Mouse (Mus musculus): Measurements from ENCODE around the gene Ets1. TPM values are rescaled to one million over a fixed set of nuclear protein-coding genes. Genes with fewer than 3 reads are reported as not detected.

The Ets1 gene
- polyA plus RNA-seq, 1 experiment from 2014 or later = 12.5 TPM

- Histone ChIP-seq H3K36me3 (no peaks in the 10 kb centered on the region), H3K9ac (no peak overlapping the region), H3K9me3 (replicated peaks) (no peaks in the 10 kb centered on the region), H3K4me1 (replicated peaks) (peaks cover 13% of the 10 kb centered on the region; the same call in 1 of the 2 replicates), H3K27me3 (peaks cover 37% of the 10 kb centered on the region), H3K27ac (no peak overlapping the region), H3K4me3 (replicated peaks) (no peak overlapping the region), H3K4me2 (no peak overlapping the region)
- ATAC-seq (ENCODE audit: low read depth) = no peak
- no peak for DNase-seq
- WGBS (ENCODE audit: insufficient replicate concordance) = 30% methylated on average over 9 of the region's 9 CpGs
Measured at GRCm38 (mm10) chr9:32668075-32668673, 32.2 kb downstream of the Ets1 start.

DNA sequence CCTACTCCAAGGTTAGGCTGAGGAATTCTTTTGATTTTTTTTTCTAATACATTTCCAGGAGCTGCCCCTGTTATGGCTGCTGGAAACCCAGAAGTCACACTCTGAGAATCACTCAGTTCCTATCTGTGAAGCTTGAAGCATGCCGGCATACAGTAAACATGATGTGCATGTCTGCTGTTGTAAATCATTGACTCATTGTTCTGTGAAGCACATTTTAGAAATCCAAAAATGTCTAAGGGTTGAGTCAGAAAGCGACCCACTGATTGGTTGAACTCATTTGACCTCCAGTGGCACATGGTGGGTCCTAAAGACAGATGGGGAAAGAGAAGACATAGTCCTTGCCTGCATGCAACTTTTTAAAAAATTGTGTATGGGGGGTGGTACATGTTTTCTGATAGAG lies 33.4 kb downstream of the Ets1 start:
- Histone ChIP-seq H3K36me3 (no peaks in the 10 kb centered on the region), H3K9ac (no peak overlapping the region), H3K27ac (no peak overlapping the region), H3K4me1 (replicated peaks) (peaks cover 13% of the 10 kb centered on the region; the same call in 1 of the 2 replicates), H3K4me2 (no peak overlapping the region), H3K9me3 (replicated peaks) (no peaks in the 10 kb centered on the region), H3K4me3 (replicated peaks) (no peak overlapping the region), H3K27me3 (peaks cover 46% of the 10 kb centered on the region)
- DNase-seq = no peak
- 62% methylated on average over 2 of the region's 2 CpGs for WGBS (ENCODE audit: insufficient replicate concordance)
- ATAC-seq (ENCODE audit: low read depth) = no peak

DNA sequence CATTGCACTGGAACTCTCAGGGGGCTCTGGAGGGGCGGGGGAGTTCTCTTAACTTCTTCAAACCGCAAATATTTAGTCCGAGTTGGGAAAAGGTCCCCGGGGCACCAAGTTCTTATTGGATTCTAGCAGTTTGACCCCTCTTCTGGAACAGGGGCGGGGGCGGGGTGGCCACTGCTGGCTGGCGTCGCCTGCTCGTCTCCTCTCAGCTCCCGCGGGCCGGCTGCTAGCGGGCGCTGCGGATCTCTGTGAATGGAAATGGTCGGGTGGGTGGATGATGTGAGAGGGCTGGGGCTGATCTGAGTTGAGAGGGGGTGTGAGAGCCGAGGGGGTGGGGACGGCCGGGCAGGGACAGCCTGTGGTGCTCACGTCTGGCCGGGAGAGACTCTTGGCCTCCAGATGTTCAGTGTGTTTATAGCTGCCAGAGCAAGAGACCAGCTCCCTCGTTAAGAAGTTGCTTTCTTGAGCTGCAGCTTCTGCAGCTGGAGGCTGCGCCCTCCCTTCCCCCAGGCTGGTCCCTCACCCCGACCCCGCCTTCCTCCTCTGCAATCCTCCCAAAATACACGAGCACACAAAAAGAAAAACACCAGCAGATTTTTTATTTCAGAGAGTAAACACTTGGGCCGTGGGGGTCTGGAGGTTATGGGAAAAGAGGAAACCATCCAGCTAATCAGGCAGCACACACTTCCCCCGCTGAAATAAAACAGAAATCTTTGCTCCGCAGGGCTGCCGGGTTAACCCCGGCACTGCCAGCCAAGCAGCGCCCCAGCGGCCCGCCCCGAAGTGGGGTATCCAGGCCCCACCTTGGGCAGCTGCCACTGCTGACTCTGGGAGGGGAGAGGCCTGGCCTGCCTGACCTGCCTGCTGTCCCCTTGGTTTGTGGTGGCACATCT lies 36.2 kb downstream of the Ets1 start:
- ATAC-seq (ENCODE audit: low read depth) (peak; percentile 61), DNase-seq (peak; percentile 13)
- under 1% methylated on average over 35 of the region's 35 CpGs for WGBS (ENCODE audit: insufficient replicate concordance)
- H3K4me2 ChIP-seq = peak overlapping the region; percentile 58
- H3K27me3 ChIP-seq = peaks cover 63% of the 10 kb centered on the region
- H3K9ac ChIP-seq = no peak overlapping the region
- no peaks in the 10 kb centered on the region for H3K36me3 ChIP-seq
- H3K27ac ChIP-seq = peak overlapping the region; percentile 47; the same call in 1 of the 2 replicates
- peaks cover 13% of the 10 kb centered on the region; the same call in 1 of the 2 replicates for H3K4me1 ChIP-seq (replicated peaks)
- H3K9me3 ChIP-seq (replicated peaks) = no peaks in the 10 kb centered on the region
- peak overlapping the region; percentile 28 for H3K4me3 ChIP-seq (replicated peaks)

DNA sequence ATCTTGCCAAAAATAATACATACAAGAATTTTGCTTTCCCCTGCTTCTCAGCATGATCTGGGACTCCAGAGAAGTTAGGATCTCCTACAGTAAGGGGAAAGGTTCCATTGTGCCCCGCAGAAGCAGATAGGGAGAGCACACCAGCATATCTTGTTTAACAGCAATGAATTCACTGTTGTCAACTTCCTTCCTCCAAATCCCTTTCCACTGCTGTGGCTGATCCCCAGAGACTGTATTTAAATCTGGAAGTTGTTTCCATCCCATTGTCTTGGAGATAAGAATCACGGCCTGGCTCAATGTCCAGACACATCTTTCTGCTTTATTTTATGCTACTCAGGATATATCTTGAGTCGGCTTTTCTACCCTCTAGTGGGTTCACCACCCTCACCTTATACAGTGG lies 37.9 kb downstream of the Ets1 start:
- no peak overlapping the region for H3K9ac ChIP-seq
- H3K36me3 ChIP-seq = no peaks in the 10 kb centered on the region
- peaks cover 55% of the 10 kb centered on the region for H3K27me3 ChIP-seq
- no peak overlapping the region for H3K4me3 ChIP-seq (replicated peaks)
- WGBS (ENCODE audit: insufficient replicate concordance) = 21% methylated on average over 3 of the region's 3 CpGs
- H3K4me1 ChIP-seq (replicated peaks) = peaks cover 13% of the 10 kb centered on the region; the same call in 1 of the 2 replicates
- ATAC-seq (ENCODE audit: low read depth) = no peak
- no peak overlapping the region for H3K27ac ChIP-seq
- no peak overlapping the region for H3K4me2 ChIP-seq
- DNase-seq = no peak
- H3K9me3 ChIP-seq (replicated peaks) = no peaks in the 10 kb centered on the region

DNA sequence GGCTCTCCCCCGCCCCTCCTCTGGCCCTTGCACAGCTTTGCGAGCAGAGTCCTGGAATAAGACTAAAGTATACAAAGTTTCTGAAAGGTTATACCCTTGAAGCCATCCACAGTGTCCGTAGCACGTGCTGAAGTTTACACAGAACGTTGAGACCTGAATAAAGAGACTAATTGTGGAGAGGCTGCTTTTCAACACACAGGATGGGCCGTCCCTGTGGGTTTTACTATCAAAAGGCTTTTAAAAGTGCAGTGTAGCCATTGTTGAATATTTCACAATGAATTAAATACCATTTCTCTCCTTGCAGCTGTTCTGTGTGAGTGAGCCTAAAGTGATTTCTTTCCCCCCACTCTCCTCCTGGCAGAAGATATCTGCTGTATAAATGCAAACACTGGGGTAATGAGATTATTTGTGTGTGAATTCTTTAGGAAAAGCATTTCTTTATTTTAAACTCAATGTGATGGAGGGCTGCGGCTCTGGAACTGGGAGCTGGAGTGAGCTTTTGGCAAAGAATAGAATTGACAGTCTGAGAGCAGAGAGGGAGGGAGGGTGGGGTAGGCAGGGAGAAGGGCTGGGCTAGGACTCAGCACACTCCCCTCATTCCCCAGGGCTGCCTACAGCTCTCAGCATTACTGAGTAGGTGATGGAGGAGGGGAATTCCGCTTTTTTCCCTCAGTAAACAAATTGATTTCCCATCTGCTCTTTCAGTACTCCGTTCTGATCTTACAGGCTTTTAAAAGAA lies 39.8 kb downstream of the Ets1 start:
- WGBS (ENCODE audit: insufficient replicate concordance) = 30% methylated on average over 9 of the region's 9 CpGs
- no peak for ATAC-seq (ENCODE audit: low read depth)

GRCm38 (mm10) chr9:32676480-32676879 lies 40.5 kb downstream of the Ets1 start:
- no peak for DNase-seq
- WGBS (ENCODE audit: insufficient replicate concordance) = 18% methylated on average over 3 of the region's 3 CpGs
- no peak for ATAC-seq (ENCODE audit: low read depth)
- peaks cover 13% of the 10 kb centered on the region; the same call in 1 of the 2 replicates for H3K4me1 ChIP-seq (replicated peaks)
- H3K9me3 ChIP-seq (replicated peaks) = no peaks in the 10 kb centered on the region
- no peak overlapping the region for H3K4me2 ChIP-seq
- H3K36me3 ChIP-seq = no peaks in the 10 kb centered on the region
- no peak overlapping the region for H3K27ac ChIP-seq
- no peak overlapping the region for H3K4me3 ChIP-seq (replicated peaks)
- H3K27me3 ChIP-seq = peaks cover 43% of the 10 kb centered on the region
- no peak overlapping the region for H3K9ac ChIP-seq

More for the DNA sequence above, 39.8 kb downstream of the Ets1 start:
- DNase-seq = no peak
- Histone ChIP-seq H3K27ac (peak overlapping the region; percentile 16; the same call in 1 of the 2 replicates), H3K9me3 (replicated peaks) (no peaks in the 10 kb centered on the region), H3K36me3 (no peaks in the 10 kb centered on the region), H3K9ac (no peak overlapping the region), H3K4me3 (replicated peaks) (no peak overlapping the region), H3K4me2 (no peak overlapping the region), H3K4me1 (replicated peaks) (peaks cover 13% of the 10 kb centered on the region; the same call in 1 of the 2 replicates), H3K27me3 (peaks cover 50% of the 10 kb centered on the region)

- Histone ChIP-seq H3K4me3 (replicated peaks) (no peak overlapping the region), H3K9ac (no peak overlapping the region), H3K27me3 (peaks cover 32% of the 10 kb centered on the region), H3K4me2 (no peak overlapping the region), H3K4me1 (replicated peaks) (peaks cover 5% of the 10 kb centered on the region; the same call in 1 of the 2 replicates), H3K9me3 (replicated peaks) (no peaks in the 10 kb centered on the region), H3K27ac (no peak overlapping the region), H3K36me3 (no peaks in the 10 kb centered on the region)
- WGBS (ENCODE audit: insufficient replicate concordance) = 75% methylated on average over 6 of the region's 6 CpGs
- DNase-seq (no peak), ATAC-seq (ENCODE audit: low read depth) (no peak)
Measured at GRCm38 (mm10) chr9:32677646-32678045, 41.6 kb downstream of the Ets1 start.

GRCm38 (mm10) chr9:32678120-32678757 lies 42.2 kb downstream of the Ets1 start:
- ATAC-seq (ENCODE audit: low read depth) = no peak
- Histone ChIP-seq H3K27me3 (peaks cover 26% of the 10 kb centered on the region), H3K4me1 (replicated peaks) (no peaks in the 10 kb centered on the region; the same call in 1 of the 2 replicates), H3K4me2 (no peak overlapping the region), H3K36me3 (no peaks in the 10 kb centered on the region), H3K27ac (no peak overlapping the region), H3K9ac (no peak overlapping the region), H3K4me3 (replicated peaks) (no peak overlapping the region), H3K9me3 (replicated peaks) (no peaks in the 10 kb centered on the region)
- DNase-seq = no peak
- 54% methylated on average over 4 of the region's 4 CpGs for WGBS (ENCODE audit: insufficient replicate concordance)

DNA sequence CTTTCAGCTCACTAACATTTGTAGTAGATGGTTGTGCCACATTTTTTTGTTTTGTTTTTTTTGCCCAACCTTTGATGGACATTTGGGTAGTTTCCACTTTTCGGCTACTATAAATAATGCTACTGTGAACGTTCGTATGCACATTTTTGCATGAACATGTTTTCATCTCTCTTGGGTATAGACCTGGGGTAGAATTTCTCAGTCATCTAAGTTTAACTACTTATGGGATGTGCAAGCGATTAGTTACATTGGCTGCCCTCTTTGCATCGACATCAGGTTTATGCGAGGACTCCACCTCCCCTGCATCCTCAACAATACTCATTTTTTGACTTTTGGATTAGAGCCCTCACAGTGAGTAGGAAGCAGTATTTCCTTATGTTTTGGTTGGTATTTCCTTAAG lies 43.5 kb downstream of the Ets1 start:
- no peaks in the 10 kb centered on the region for H3K4me1 ChIP-seq (replicated peaks)
- peaks cover 15% of the 10 kb centered on the region; the same call in 1 of the 2 replicates for H3K27me3 ChIP-seq
- WGBS (ENCODE audit: insufficient replicate concordance) = 71% methylated on average over 6 of the region's 6 CpGs
- ATAC-seq (ENCODE audit: low read depth) (no peak), DNase-seq (no peak)
- H3K9ac ChIP-seq = no peak overlapping the region
- H3K9me3 ChIP-seq (replicated peaks) = no peaks in the 10 kb centered on the region
- H3K4me3 ChIP-seq (replicated peaks) = no peak overlapping the region
- H3K4me2 ChIP-seq = no peak overlapping the region
- H3K36me3 ChIP-seq = no peaks in the 10 kb centered on the region
- no peak overlapping the region for H3K27ac ChIP-seq

- 52% methylated on average over 2 of the region's 2 CpGs for WGBS (ENCODE audit: insufficient replicate concordance)
- ATAC-seq (ENCODE audit: low read depth) = no peak
- H3K4me3 ChIP-seq (replicated peaks) = no peak overlapping the region
Measured at GRCm38 (mm10) chr9:32680201-32680600, 44.2 kb downstream of the Ets1 start.

More at GRCm38 (mm10) chr9:32680201-32680600, 44.2 kb downstream of the Ets1 start:
- H3K9me3 ChIP-seq (replicated peaks) = no peaks in the 10 kb centered on the region
- H3K27me3 ChIP-seq = peaks cover 9% of the 10 kb centered on the region; the same call in 1 of the 2 replicates
- no peak for DNase-seq
- H3K4me1 ChIP-seq (replicated peaks) = no peaks in the 10 kb centered on the region
- H3K36me3 ChIP-seq = no peaks in the 10 kb centered on the region
- no peak overlapping the region for H3K9ac ChIP-seq
- no peak overlapping the region for H3K27ac ChIP-seq
- H3K4me2 ChIP-seq = no peak overlapping the region
